In genomic region chr17:83351601-83352413, GRCm38 (mm10) we compare ENCODE assay signal across 8 mouse cellular contexts. TPM values are rescaled to one million over a fixed set of nuclear protein-coding genes. Genes with fewer than 3 reads are reported as not detected.
A peak's percentile ranks its signal among the peaks of the same experiment; 100 is the strongest.
DNase-seq lines count a peak whose midpoint lies in the region; ATAC-seq and TF ChIP-seq lines count a peak whose summit lies in the region.

No protein-coding gene starts in this region.

- no peaks in the 10 kb centered on the region; the same call in 1 of the 2 replicates for H3K79me2 ChIP-seq in heart, adult 2 months (replicated peaks; ENCODE audit: control insufficient read depth, insufficient read depth, low read length)

- H3K27me3 ChIP-seq in heart, adult 2 months (ENCODE audit: control insufficient read depth, insufficient read depth, low read length): no peaks in the 10 kb centered on the region
- no peaks in the 10 kb centered on the region for H3K27me3 ChIP-seq in hindbrain, embryonic 10.5 days (ENCODE audit: insufficient read depth, poor library complexity, severe bottlenecking)
- no peaks in the 10 kb centered on the region for H3K27me3 ChIP-seq in stomach, embryonic 15.5 days (replicated peaks)

- intact Hi-C loops in heart, adult 2 months (cut with DNase I): loop anchor here (2.0 to 5.0 kb wide), 3 partner anchors 29 to 163 kb away; no protein-coding TSS in a partner anchor

- peak; percentile 58 for ATAC-seq in megakaryocyte, adult 5-6 weeks (ENCODE audit: poor library complexity, severe bottlenecking)
- no peak for ATAC-seq in stomach, embryonic 15.5 days (ENCODE audit: insufficient read depth, low FRiP score, low read depth)

- H3K4me2 ChIP-seq in stomach, embryonic 15.5 days: peak overlapping the region; percentile 51

- H3K36me3 ChIP-seq in heart, adult 2 months (ENCODE audit: control insufficient read depth, insufficient read depth, low read length): no peaks in the 10 kb centered on the region
- H3K36me3 ChIP-seq in hindbrain, embryonic 10.5 days: no peaks in the 10 kb centered on the region
- no peaks in the 10 kb centered on the region for H3K36me3 ChIP-seq in stomach, embryonic 15.5 days

- TF ChIP-seq CTCF in heart, adult 2 months (IDR thresholded peaks at IDR 0.05): no peak

- H3K27ac ChIP-seq in heart, adult 2 months: peak overlapping the region; percentile 74
- peak overlapping the region; percentile 98 for H3K27ac ChIP-seq in hindbrain, embryonic 10.5 days
- peak overlapping the region; percentile 84 for H3K27ac ChIP-seq in stomach, embryonic 15.5 days

- H3K9me3 ChIP-seq in hindbrain, embryonic 10.5 days: no peaks in the 10 kb centered on the region
- H3K9me3 ChIP-seq in stomach, embryonic 15.5 days: no peaks in the 10 kb centered on the region

- DNase-seq in heart, adult 2 months: peak; percentile 27 to 31
- no peak for DNase-seq in heart, postnatal 4 days
- DNase-seq in CD4-positive helper T cell, adult 2 months (ENCODE audit: low read depth, low spot score): peak; percentile 41
- peak; percentile 40 for DNase-seq in embryo, embryonic 9.5 days (ENCODE audit: extremely low spot score)
- DNase-seq in hindbrain, embryonic 10.5 days (ENCODE audit: low spot score): no peak
- no peak for DNase-seq in adrenal gland, postnatal 25 days

- TF ChIP-seq POLR2A in heart, adult 2 months (IDR thresholded peaks at IDR 0.05; ENCODE audit: insufficient read depth, low read depth, low read length): no peak

- TF ChIP-seq EP300 in heart, adult 2 months (IDR thresholded peaks at IDR 0.05; ENCODE audit: insufficient read depth, low read depth, low read length): no peak

- no peaks in the 10 kb centered on the region; the same call in none of the 2 replicates for H3K4me1 ChIP-seq in heart, adult 2 months (ENCODE audit: control insufficient read depth, insufficient read depth, low read length)
- H3K4me1 ChIP-seq in hindbrain, embryonic 10.5 days (replicated peaks): peaks cover 30% of the 10 kb centered on the region
- H3K4me1 ChIP-seq in stomach, embryonic 15.5 days: peaks cover 11% of the 10 kb centered on the region

- WGBS in heart, adult 2 months: 11% methylated on average over 13 of the region's 13 CpGs
- 15% methylated on average over 13 of the region's 13 CpGs for WGBS in hindbrain, embryonic 10.5 days
- WGBS in stomach, embryonic 15.5 days: 3% methylated on average over 13 of the region's 13 CpGs

- H3K9ac ChIP-seq in heart, adult 2 months (ENCODE audit: low read depth, low read length): peak overlapping the region; percentile 76
- H3K9ac ChIP-seq in stomach, embryonic 15.5 days: peak overlapping the region; percentile 93

- peak overlapping the region; percentile 78 for H3K4me3 ChIP-seq in heart, adult 2 months
- H3K4me3 ChIP-seq in hindbrain, embryonic 10.5 days: peak overlapping the region; percentile 93
- H3K4me3 ChIP-seq in stomach, embryonic 15.5 days (replicated peaks): peak overlapping the region; percentile 87

RNA-seq across cellular contexts. Expression of gene Eml4, which starts 1.1 kb away (rescaled TPM):
- 1 to 10 TPM; 3.8 to 4.5 TPM for total RNA-seq in heart, adult 2 months (2021)
- 3.0 and 5.1 TPM in 2 replicates for polyA plus RNA-seq in heart, adult 2 months (2012; rRNA removed)
- 10 to 100 TPM; 17.5 to 18.1 TPM for total RNA-seq in heart, postnatal 4 days (2021)
- polyA plus RNA-seq in hindbrain, embryonic 10.5 days (2016; fragmentation: Nextera tagmentation; extraction: Ambion mirVana): 37.6 and 43.6 TPM in 2 replicates
- total RNA-seq in megakaryocyte, adult 5-6 weeks (2015): 28.1 and 30.8 TPM in 2 replicates
- total RNA-seq in megakaryocyte, adult 5-6 weeks (2017): 43.8 and 59.8 TPM in 2 replicates
- polyA plus RNA-seq in stomach, embryonic 15.5 days (2015; fragmentation: Nextera tagmentation; extraction: Ambion mirVana): 30.5 and 31.1 TPM in 2 replicates
- total RNA-seq in adrenal gland, postnatal 25 days (2021): 25.9 and 28.0 TPM in 2 replicates

Comparison
In these comparisons a context has a peak if more than half of its experiments do, and no peak if none do; other contexts are left out.
1. DNase-seq: peak in heart, adult 2 months (2 of 2), CD4-positive helper T cell, adult 2 months (single experiment) and embryo, embryonic 9.5 days (single experiment); none in heart, postnatal 4 days (single experiment), hindbrain, embryonic 10.5 days (single experiment) and adrenal gland, postnatal 25 days (single experiment).
2. Peak in every context shown above with its lines, with median percentiles within 50 percentile points of each other: H3K27ac ChIP-seq and H3K4me3 ChIP-seq.